Mouse (Mus musculus): ENCODE results near the gene Eea1. TPM values are rescaled to one million over a fixed set of nuclear protein-coding genes. Genes with fewer than 3 reads are reported as not detected.

Eea1 gene
- polyA plus RNA-seq, 3 experiments from 2014 or later, result 30.0 to 32.5 (median 31.7) TPM

DNA sequence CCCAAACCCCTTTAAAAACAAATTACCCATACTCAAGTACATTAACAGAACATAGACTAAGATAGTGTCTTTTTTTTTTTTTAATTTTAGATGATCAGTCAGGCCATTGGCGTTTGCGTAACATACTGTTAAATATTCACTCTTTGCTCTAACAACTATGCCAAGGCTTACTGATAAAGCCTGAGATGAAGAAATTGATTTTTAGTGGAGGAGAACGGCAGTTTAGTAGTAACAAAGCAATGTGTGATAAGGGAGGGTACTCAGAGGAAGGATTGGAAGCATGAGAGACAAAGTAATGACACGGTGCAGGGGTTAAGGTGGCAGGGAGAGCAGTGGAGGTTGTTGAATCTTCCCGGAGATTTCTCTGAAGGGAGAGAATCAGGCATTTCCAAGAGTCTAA, 9.7 kb downstream of the Eea1 start:
- no peak for ATAC-seq

DNA sequence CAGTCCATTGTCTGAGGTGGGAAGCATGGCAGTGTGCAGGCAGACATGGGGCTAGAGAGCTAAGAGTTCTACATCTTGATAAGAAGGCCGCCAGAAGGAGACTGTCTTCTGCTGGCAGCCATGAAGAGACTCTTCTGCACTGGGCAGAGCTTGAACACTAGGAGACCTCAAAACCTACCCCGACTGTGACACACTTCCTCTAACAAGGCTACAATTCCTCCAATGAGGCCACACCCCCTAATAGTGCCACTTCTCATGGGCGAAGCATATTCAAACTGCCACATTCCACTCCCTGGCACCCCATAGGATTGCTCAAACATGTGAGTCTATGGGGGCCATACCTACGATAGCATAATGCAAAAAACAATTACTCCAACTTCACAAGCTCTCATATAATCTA, 10.3 kb downstream of the Eea1 start:
- ATAC-seq, result no peak

DNA sequence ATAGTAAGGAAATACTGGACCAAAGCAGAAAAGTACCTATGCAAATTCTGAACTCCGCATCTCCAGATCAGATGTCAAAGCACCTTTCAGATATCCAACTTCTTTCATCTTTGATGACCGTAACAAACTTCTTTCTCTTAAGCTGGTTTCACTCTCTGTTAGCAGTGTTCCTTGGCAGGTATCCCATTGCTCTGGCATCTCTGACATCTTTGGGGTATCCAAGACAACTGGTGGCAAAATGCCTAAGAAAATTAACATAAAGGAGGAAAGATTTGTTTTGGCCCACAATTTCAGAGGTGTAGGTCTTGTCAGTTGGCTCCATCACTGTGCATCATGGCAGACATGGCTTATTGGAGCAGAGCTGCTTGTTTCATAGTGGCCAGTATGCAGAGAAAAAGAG, 10.9 kb downstream of the Eea1 start:
- no peak for ATAC-seq

DNA sequence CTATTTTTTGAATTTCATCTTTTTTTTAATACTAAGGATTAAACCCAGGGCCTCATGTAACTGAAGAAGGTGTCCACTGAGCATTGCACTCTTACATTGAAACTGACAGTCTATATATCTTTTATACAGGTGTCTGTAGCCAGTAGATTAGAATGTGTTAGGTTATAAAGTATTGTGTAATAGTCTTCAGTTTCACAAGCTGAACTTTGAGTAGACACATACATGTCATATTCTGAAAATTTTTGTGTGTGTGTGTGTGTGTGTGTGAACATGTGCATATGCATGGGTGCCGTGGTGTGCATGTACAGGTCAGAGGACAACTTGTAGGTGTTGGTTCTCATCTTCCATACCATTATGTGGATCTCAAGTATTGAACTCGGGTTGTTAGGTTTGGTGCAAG, 16.2 kb downstream of the Eea1 start:
- no peak for ATAC-seq

DNA sequence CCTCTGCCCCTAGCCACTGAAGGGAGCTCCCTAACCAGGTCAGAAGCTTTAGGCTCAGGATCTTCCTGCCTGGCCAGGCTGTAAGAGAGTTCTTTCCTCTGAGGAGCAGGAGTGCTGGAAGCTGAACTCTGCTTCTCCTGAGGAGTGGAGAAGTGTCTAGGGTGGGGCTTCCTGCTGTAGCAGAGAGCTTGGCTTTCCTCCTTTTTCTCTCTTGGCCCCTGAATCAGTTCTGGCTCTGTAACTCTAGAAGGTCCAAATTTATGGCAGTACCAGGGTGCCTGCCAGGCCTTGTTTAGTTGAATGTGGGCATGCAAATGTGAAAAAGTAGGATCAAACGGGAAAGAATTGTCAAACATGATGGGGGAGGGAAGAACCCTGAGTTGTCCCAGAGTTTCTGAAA, 17.1 kb downstream of the Eea1 start:
- no peak for ATAC-seq

DNA sequence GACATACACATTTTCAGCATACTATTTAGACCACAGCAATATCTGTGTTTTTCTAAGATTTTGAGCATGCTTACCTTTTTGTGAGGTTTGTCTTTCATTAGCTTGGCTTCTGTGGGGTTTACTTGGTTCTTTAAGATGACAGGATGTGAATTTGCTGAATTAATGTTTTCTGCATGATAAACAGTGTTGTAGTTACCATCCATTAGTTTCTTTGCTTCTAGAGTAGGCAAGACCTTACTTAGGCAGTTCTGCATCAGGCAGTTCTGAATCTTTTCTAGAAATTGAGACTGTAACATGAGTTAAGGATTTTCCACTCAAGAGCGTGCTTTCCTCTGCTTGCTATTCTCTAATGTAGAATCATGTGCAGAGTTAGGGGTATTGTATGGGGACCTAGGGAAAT, 24.2 kb downstream of the Eea1 start:
- peak; percentile 67 for ATAC-seq

DNA sequence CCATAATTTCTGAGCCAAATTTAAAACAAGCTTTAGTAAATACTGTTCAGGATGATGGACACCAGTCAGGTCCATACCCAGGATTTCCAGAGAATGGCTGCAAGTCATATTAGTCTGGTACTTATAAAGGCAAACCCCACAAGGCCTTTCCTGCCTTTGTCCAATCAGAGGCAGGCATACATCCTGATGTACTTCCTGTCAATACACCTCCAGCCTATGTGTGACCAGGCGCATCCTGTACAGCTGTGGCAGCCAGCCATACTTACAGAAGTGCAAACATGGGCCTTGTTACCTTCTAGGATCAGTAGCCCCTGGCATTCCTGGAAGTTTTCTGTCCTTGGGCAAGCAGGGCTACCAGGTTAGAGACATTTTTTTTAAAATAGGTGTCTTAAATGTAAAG, 29.2 kb downstream of the Eea1 start:
- peak; percentile 72 for ATAC-seq

DNA sequence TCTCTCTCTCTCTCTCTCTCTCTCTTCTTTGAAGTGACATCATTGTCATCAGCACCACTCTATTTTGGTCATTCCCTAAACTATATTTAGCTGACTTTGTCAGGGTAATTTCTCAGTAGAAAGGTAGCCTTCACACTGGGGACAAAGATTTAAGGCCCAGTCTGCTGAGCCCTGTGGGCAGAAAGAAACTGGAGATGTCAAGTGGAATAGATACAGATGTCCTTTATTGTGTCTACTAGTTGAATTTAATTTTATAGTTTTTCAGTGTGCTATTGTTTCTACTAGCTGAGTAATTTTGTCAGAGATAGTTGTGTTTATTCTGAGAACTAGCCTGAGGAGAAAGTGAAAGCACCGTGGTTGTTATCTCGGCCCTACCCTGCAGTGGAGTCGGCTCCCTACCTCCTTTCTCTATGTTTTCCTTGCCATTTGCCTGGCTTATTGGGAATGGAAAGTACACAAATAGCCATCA, 30.3 kb downstream of the Eea1 start:
- peak; percentile 53 for ATAC-seq

DNA sequence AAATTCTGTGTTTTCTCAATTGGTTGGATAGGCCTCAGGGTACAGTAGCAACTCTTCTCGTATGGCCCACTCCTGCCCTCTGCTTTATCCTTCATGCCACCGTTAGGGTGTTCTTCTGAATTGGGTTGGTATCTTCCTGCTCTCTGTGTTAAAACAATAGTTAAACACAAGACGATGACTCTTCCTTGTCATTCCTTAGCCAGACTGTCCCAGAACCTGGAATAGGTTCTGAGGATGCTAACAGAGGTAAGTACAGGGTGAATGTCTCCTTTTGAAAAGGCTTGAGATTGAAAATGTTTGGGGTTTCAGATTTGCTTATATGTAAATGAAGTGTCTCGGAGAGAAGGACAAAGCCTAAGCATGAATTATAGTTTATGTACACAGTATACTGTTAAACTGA, 30.9 kb downstream of the Eea1 start:
- peak; percentile 26 for ATAC-seq

DNA sequence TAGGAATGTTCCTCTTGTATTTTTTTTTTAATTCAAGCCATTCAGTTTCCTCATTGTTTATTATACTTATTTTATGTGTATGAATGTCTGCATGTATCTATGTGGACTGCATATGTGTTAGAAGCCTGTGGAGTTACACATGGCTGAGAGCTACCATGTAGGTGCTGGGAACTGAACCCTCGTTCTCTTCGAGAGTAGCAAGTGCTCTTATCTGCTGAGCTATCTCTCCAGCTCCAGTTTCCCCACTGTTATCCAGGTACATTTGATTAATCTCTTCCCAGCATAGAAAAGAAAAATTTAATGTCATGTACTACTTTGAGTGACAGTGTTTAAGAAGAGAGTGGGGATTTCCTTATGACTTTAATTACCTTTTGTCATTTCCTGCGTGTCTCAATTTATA, 31.5 kb downstream of the Eea1 start:
- ATAC-seq, result peak; percentile 23

DNA sequence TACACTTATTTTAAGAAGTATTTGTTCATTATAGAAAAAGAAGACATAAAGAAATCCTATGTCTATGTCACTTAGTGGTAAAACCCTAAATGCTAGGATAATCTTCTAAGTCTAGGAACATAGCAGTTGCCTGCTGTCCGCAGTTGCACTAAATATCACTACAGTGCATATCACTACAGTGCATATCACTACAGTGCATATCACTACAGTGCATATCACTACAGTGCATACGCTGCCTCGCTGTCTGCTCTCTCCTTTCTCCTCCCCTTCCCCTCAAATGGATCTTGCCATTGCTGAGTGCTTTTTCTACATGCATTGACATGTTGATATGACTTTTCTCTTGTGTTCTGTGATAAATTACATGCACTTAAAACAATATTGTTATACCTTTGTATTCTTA, 34.0 kb downstream of the Eea1 start:
- ATAC-seq, result no peak

DNA sequence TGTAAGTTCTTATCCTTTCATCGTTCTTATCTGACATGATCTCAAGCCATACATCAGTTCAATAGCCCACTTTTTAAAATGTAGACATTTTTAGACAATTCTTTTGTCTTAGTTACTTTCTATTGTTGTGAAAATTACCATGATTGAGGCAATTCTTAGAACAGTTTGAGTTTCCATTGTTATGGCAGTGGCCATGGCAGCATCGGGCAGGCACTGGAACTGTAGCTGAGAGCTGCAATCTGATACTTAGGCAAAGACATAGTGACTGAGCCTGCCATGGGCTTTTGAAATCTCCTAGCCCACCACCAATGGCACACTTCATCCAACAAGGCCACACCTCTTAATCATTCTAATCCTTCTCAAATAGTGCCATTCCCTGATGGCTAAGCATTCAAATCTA, 36.3 kb downstream of the Eea1 start:
- no peak for ATAC-seq

DNA sequence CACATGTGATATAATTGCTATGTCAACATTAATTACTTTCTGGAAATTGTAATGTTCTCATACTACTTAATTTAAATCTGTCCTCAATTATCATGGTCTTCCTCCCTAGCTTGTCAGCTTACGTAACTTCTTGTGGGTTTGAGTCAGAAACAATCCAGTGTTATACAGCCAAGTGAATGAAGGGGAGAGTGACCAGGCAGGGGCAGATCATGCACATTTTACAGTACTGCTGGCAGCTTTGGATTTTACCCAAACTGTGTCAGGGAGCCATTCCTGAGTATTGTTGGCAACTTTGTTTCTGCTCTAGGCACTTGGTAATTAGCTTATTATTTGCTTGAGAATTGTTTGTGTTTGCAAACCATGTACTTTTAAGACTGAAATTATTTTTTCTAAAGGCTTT, 49.3 kb downstream of the Eea1 start:
- no peak for ATAC-seq

DNA sequence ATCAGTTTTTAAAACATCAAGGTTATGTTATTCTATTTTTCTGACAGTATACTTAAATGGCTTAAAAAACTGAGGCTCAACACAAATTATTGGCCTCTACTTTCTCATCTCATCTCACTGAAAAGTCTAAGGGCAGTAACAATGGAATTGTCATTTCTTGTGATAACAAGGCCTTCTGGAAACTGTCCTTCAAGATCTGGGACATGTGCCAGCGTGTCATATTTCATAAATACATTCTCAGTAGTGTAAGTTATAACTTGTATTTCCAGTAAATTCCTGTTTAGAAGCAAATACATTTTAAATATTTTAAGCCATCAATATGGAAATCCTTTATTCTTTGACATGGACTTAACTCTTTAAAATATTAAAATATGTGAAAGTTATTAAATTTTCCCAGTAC, 50.7 kb downstream of the Eea1 start:
- no peak for ATAC-seq

DNA sequence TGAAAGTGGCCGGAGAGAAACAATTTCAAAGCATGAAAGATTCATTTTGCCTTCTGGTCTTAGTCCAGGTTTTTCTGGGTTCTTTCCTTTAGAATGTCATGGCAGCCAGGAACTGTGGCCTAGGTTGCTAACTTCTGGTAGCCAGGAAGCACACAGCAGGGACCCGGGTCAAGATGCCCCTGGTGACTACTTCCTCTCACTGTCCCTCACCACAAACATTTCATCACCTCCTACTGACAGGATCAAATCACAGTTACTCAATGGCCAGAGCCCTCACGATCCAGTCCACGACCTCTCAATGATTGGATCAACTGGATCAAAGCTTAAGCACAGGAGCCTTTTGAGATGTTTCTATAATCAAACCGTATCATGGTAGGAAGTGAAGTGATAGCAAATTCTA, 60.5 kb downstream of the Eea1 start:
- ATAC-seq, result no peak

DNA sequence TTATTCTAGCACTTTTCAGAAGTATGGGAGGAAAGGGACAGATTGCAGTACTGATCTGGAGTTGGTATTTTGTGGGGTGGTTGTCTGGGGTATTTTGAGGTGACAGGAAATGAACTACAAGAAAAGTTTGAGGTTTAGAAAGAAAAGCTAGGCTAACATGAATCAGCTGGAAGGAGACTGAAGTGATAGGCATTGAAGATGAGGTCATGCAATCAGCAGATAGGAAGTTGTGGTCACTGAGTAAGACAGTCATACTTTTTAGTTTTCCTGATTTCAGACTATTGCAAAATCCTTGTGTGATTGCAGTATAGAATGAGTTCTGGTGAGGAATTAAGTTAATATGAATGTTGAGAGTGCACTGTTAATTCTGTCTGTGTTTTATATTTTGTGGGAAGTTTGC, 75.3 kb downstream of the Eea1 start:
- ATAC-seq, result peak; percentile 97

DNA sequence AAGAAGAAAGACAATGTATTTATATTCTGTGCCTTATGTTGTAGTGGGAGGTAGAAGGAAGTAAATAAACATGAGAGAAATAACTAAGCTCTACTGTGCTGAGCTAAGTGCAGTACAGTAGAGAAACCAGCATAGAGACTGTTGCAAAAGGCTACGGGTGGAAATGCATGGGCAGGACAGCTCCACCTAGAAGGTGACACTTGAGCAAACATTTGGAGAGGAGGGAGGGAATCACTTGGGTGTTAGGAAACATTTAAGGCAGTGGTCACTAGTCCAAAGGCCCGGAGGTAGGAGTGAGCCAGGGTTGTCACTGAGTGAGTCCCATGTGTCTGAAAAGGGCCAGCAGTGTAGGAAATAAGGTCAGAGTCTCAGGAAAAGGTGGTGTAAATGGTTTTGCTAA, 77.0 kb downstream of the Eea1 start:
- no peak for ATAC-seq

DNA sequence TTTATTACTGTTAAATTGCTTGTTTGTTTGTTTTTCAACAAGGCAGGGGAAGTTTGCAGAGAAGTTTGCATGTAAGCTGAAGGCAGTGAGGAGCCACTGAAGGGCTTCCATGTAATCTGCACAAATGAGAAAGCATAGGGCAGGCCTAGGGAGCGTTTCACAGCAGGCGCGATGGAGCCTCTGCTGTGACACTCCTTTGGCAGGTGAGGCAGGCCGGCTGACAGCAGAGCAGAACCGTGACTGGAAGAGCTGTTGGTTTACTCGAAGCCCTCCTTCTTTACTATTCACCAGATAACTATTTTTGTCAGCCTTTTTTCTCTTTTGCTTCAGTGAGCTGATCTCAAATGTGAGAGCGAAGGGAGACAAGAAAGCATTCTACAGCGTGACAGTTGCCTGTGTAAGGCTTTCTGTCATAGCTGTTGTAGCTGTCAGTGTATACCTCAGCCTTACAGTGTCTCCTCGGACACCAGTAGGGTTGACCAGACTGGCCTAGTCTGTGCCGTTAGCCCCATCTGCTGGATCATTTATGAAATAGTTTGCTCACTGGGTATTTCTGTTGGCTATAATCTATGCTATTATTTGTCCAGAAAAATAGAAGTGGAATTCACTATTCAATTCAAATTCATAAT, 93.0 kb downstream of the Eea1 start:
- ATAC-seq, result no peak

DNA sequence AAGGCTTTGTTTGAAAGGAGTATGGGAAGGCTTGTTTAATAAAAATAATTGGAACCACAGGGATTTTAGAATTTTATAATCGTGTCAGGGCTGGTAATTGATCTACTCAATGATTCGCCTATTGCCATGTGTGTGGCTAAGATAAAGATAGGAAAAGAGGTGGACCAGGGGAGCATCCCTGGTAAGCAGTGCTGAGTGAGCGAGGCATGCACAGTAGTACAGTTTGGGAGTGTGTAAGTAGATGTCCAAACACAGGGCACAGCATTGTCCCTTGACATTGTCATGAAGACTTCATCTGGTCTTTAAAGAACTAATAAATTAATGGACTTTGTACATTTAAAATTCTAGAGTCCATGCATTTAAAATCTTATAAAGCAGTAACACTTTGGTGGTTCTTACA, 93.7 kb downstream of the Eea1 start:
- no peak for ATAC-seq

DNA sequence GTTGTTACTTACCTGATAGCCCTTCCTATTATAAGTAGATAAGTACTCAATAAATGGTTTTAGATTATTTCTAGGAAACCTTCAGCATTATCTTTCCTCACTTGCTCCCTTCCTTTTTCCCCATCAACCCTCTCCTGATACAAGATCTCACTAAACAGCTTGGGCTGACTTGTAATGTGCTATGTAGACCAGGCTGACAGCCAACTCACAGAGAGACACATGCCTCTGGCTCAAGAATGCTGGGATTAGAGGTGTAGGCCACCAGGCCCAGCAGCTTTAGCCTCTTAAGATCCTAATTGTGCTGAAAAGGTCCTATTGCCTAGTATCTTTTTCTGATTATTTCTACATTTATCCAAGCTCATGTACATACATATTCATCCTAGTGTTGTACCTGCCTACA, 95.5 kb downstream of the Eea1 start:
- no peak for ATAC-seq

DNA sequence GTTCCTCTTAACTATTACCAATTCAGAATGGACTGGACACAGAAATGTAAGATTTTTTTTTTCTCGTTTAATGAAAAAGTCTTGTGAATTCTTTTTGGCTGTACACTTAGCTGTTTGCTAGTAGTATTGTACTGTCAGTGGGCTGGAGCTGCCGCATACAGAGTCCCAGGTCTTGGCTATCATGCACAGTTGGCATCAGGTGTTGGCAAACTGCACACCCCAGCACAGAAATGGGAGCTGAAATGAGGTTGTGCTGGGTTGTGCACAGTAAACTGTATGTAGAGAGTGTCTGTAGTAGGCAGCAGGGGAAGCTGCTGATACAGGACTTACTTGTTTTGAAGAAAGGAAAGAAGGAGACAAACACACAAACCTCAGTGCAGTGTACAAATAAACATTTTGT, 103.8 kb downstream of the Eea1 start:
- ATAC-seq, result no peak

DNA sequence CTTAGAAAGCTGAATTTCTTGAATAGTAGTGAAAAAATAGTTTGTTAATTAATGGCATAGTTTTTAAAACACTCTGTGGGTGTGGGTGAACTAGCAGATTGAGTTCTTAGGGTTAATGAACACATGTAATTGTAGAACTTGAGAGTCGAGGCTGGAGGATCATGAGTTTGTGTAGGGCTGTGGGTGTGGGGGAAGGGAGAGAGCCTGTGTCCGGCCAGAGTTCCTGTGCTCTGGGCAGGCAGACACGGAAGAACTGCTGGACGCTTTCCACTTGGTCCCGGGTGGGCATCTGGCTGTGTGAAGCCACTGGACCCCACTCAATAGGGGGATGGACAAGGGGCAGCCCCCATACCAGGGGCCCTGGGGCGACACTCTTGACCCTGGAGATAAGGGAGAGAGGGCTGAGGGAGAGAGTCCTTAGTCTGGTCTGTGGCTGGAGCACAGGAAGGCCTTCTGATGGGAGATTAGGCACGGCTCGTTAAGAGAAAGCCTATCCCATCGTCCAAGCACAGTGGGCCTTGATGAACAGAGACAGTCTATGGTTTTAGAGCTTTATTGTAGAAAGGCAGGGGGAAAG, 107.6 kb downstream of the Eea1 start:
- no peak for ATAC-seq

DNA sequence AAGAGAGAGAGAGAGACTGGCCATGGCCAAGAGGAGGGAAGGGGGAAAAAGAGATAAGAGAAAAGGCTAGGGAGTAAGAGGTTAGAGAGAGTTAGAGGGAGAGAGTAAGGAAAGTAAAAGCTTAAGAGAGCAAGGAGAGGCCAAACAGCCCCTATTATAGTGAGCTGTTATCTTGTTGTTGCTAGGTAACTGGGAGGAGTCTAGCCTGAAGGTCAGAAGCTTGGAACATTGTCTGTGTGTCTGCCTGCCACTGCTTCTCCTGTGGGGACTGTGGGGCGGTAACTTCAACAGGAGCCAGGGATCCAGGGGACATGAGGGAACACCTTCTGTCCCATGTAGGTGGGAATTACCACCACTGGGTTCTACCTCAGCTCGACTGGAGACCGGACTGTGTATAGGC, 108.1 kb downstream of the Eea1 start:
- ATAC-seq, result no peak

DNA sequence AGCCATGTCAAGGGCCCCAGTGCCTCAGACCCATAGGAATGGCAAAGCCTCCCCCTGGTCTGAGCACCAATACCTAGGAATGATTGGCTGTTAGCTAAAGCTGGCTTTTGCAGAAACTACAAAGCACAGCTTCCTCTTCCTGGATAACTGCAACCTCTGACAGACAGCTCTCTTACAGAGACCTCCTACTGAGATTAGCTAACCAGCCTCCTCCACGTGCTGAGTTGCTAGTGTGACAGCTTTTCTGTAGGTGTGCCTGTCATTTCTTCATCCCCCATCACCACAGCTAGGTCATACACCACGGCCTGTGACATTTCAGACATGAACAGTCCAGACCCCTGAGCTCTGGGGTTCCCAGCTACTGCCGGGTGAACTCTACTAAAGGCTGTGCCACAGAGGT, 126.9 kb downstream of the Eea1 start:
- ATAC-seq, result no peak

DNA sequence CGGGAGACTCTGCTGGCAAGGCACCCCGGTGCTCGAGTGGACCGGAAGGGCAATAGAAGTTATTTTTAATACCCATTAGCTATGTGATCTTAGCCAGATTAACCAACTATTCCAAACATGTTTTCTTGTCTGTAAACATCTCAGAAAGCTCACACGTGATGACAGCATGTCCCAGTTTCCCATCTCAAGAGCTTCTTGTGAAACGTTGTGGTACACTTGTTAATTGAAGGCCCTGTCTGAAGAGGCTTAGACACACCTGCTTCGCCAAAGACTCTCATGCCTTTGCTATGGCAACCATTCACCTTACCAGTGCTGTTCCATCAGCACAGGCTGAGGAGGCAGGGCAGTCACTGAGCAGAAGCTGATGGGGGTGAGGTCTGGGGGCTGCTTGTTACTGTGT, 133.9 kb downstream of the Eea1 start:
- no peak for ATAC-seq
